Mouse (Mus musculus) forebrain, embryonic 16.5 days (tissue): ENCODE measurements at regions not wholly inside any gene's neighbourhood (a gene's known extent, or its start where the extent isn't known, plus 50 kb on each side); places are given as distances from the start of the nearest gene placed in this dataset.
A peak's percentile ranks its signal among the peaks of the same experiment; 100 is the strongest.

ENCODE experiments used
- ATAC-seq: fragments of 200-750 bp; cut with Nextera tagmentation; 2 replicates; pipeline ENCODE4 v1.8.0; 2017; ENCODE audit warnings: mild to moderate bottlenecking, moderate library complexity
- H3K27ac ChIP-seq: fragments of 300-500 bp; sonication (generic); 2 replicates; pipeline ENCODE4 v1.5.1; 2014; ENCODE audit warnings: low read length, control low read depth
- H3K27me3 ChIP-seq: fragments of 300-500 bp; sonication (generic); replicated peaks from 2 replicates; pipeline ENCODE4 v1.6.1; 2014; ENCODE audit warnings: low read length; ENCODE audit not compliant: control insufficient read depth, insufficient read depth
- H3K36me3 ChIP-seq: fragments of 300-500 bp; sonication (generic); 2 replicates; pipeline ENCODE4 v1.6.1; 2014; ENCODE audit not compliant: control insufficient read depth, insufficient read depth
- H3K4me1 ChIP-seq: fragments of 300-500 bp; sonication (generic); replicated peaks from 2 replicates; pipeline ENCODE4 v1.6.1; 2014; ENCODE audit warnings: low read length; ENCODE audit not compliant: control insufficient read depth, insufficient read depth
- H3K4me2 ChIP-seq: fragments of 300-500 bp; sonication (generic); 2 replicates; pipeline ENCODE4 v1.6.1; 2014; ENCODE audit warnings: mild to moderate bottlenecking, low read length, control low read depth
- H3K4me3 ChIP-seq: fragments of 300-500 bp; sonication (generic); replicated peaks from 2 replicates; pipeline ENCODE4 v1.5.1; 2014; ENCODE audit warnings: mild to moderate bottlenecking, low read length, control low read depth
- H3K9ac ChIP-seq: fragments of 300-500 bp; sonication (generic); replicated peaks from 2 replicates; pipeline ENCODE4 v1.6.1; 2014; ENCODE audit warnings: low read depth, low read length, control low read depth
- H3K9me3 ChIP-seq: fragments of 300-500 bp; sonication (generic); 2 replicates; pipeline ENCODE4 v1.6.1; 2016; ENCODE audit warnings: low read length; ENCODE audit not compliant: control insufficient read depth
- WGBS: fragments of 180-500 bp; shearing (Covaris S2); extraction: QIAGEN DNeasy Blood & Tissue Kit; methylation state at CpG from one replicate; pipeline ENCODE4 v1.1.7; 2014; 5-methylcytosine and 5-hydroxymethylcytosine counted together

- Histone ChIP-seq H3K9me3 (no peaks in the 10 kb centered on the region), H3K4me1 (peaks cover 4% of the 10 kb centered on the region; the same call in 1 of the 2 replicates), H3K27me3 (no peaks in the 10 kb centered on the region), H3K27ac (no peak overlapping the region), H3K4me2 (no peak overlapping the region), H3K9ac (no peak overlapping the region), H3K36me3 (no peaks in the 10 kb centered on the region), H3K4me3 (no peak overlapping the region)
- WGBS: 60% methylated on average over 4 of the region's 4 CpGs
- 0 out of 2 replicates have a peak, but pooled peaks have one; percentile 54 for ATAC-seq
These were observed 129.2 kb upstream of the Speer2 start for GRCm38 (mm10) chr16:69992715-69993114.

- 92% methylated on average over 2 of the region's 2 CpGs for WGBS
- H3K27ac ChIP-seq: no peak overlapping the region
- H3K9me3 ChIP-seq: no peaks in the 10 kb centered on the region
- H3K4me3 ChIP-seq: no peak overlapping the region
- ATAC-seq: no peak
- H3K4me2 ChIP-seq: no peak overlapping the region
- H3K4me1 ChIP-seq: no peaks in the 10 kb centered on the region
- H3K9ac ChIP-seq: no peak overlapping the region
- H3K27me3 ChIP-seq: no peaks in the 10 kb centered on the region
- no peaks in the 10 kb centered on the region for H3K36me3 ChIP-seq
These were observed 143.3 kb upstream of the Speer2 start for GRCm38 (mm10) chr16:70006863-70007262.

- H3K4me1 ChIP-seq: no peaks in the 10 kb centered on the region
- WGBS: 60% methylated on average over 1 of the region's 1 CpGs
- H3K27ac ChIP-seq: no peak overlapping the region
- peak; percentile 49; the same call in 1 of the 2 replicates for ATAC-seq
- no peaks in the 10 kb centered on the region for H3K27me3 ChIP-seq
- H3K9ac ChIP-seq: no peak overlapping the region
- H3K4me2 ChIP-seq: no peak overlapping the region
- H3K36me3 ChIP-seq: no peaks in the 10 kb centered on the region
- H3K4me3 ChIP-seq: no peak overlapping the region
- no peaks in the 10 kb centered on the region for H3K9me3 ChIP-seq
These were observed 153.4 kb upstream of the Speer2 start for GRCm38 (mm10) chr16:70016980-70017379.

GRCm38 (mm10) chr16:70019564-70019963 is 156.0 kb upstream of the Speer2 start:
- Histone ChIP-seq H3K4me1 (no peaks in the 10 kb centered on the region), H3K9me3 (no peaks in the 10 kb centered on the region), H3K27me3 (no peaks in the 10 kb centered on the region), H3K4me2 (no peak overlapping the region), H3K27ac (no peak overlapping the region), H3K36me3 (no peaks in the 10 kb centered on the region), H3K4me3 (no peak overlapping the region), H3K9ac (no peak overlapping the region)
- 87% methylated on average over 2 of the region's 2 CpGs for WGBS
- no peak for ATAC-seq

- Histone ChIP-seq H3K36me3 (no peaks in the 10 kb centered on the region), H3K27me3 (no peaks in the 10 kb centered on the region), H3K9me3 (no peaks in the 10 kb centered on the region), H3K9ac (no peak overlapping the region), H3K4me1 (no peaks in the 10 kb centered on the region), H3K27ac (no peak overlapping the region), H3K4me2 (no peak overlapping the region), H3K4me3 (no peak overlapping the region)
- 89% methylated on average over 7 of the region's 7 CpGs for WGBS
- no peak for ATAC-seq
These were observed 157.9 kb upstream of the Speer2 start for GRCm38 (mm10) chr16:70021436-70021835.

- no peak for ATAC-seq
These were observed 165.1 kb upstream of the Speer2 start for GRCm38 (mm10) chr16:70028649-70029048.

GRCm38 (mm10) chr16:70045547-70045946 is 182.0 kb upstream of the Speer2 start:
- H3K4me1 ChIP-seq: no peaks in the 10 kb centered on the region
- H3K9ac ChIP-seq: no peak overlapping the region
- ATAC-seq: no peak
- H3K27ac ChIP-seq: no peak overlapping the region
- H3K4me3 ChIP-seq: no peak overlapping the region
- H3K4me2 ChIP-seq: no peak overlapping the region
- no peaks in the 10 kb centered on the region for H3K9me3 ChIP-seq
- no peaks in the 10 kb centered on the region for H3K27me3 ChIP-seq
- no peaks in the 10 kb centered on the region for H3K36me3 ChIP-seq

More at GRCm38 (mm10) chr16:70028649-70029048, 165.1 kb upstream of the Speer2 start:
- Histone ChIP-seq H3K4me3 (no peak overlapping the region), H3K27ac (no peak overlapping the region), H3K9ac (no peak overlapping the region), H3K9me3 (no peaks in the 10 kb centered on the region), H3K4me1 (no peaks in the 10 kb centered on the region), H3K27me3 (no peaks in the 10 kb centered on the region), H3K4me2 (no peak overlapping the region), H3K36me3 (no peaks in the 10 kb centered on the region)
- 72% methylated on average over 13 of the region's 13 CpGs for WGBS

- 71% methylated on average over 4 of the region's 4 CpGs for WGBS
- Histone ChIP-seq H3K27me3 (no peaks in the 10 kb centered on the region), H3K27ac (no peak overlapping the region), H3K4me2 (no peak overlapping the region), H3K9ac (no peak overlapping the region), H3K4me3 (no peak overlapping the region), H3K36me3 (no peaks in the 10 kb centered on the region), H3K4me1 (no peaks in the 10 kb centered on the region), H3K9me3 (no peaks in the 10 kb centered on the region)
- ATAC-seq: no peak
These were observed 182.5 kb upstream of the Speer2 start for GRCm38 (mm10) chr16:70046009-70046408.

- H3K27me3 ChIP-seq: no peaks in the 10 kb centered on the region
- H3K9ac ChIP-seq: no peak overlapping the region
- no peaks in the 10 kb centered on the region for H3K36me3 ChIP-seq
- no peak overlapping the region for H3K27ac ChIP-seq
- no peak for ATAC-seq
- no peaks in the 10 kb centered on the region for H3K9me3 ChIP-seq
- H3K4me1 ChIP-seq: no peaks in the 10 kb centered on the region
- H3K4me3 ChIP-seq: no peak overlapping the region
- 59% methylated on average over 2 of the region's 2 CpGs for WGBS
- no peak overlapping the region for H3K4me2 ChIP-seq
These were observed 186.3 kb upstream of the Speer2 start for GRCm38 (mm10) chr16:70049850-70050249.

- WGBS: 83% methylated on average over 4 of the region's 4 CpGs
- no peak for ATAC-seq
- no peak overlapping the region for H3K9ac ChIP-seq
These were observed 207.9 kb upstream of the Speer2 start for GRCm38 (mm10) chr16:70071471-70071870.

More at GRCm38 (mm10) chr16:70071471-70071870, 207.9 kb upstream of the Speer2 start:
- Histone ChIP-seq H3K9me3 (no peaks in the 10 kb centered on the region), H3K27me3 (no peaks in the 10 kb centered on the region), H3K4me2 (no peak overlapping the region), H3K36me3 (no peaks in the 10 kb centered on the region), H3K27ac (no peak overlapping the region), H3K4me1 (no peaks in the 10 kb centered on the region), H3K4me3 (no peak overlapping the region)
